Mouse (Mus musculus): Measurements from ENCODE around the gene Hs3st3b1.

The Hs3st3b1 gene

GRCm38 (mm10) chr11:63891479-63892020 is 30.5 kb downstream of the Hs3st3b1 start:
- CTCF ChIA-PET, result no interaction called here

GRCm38 (mm10) chr11:63883385-63883784 is 38.7 kb downstream of the Hs3st3b1 start:
- CTCF ChIA-PET, result no interaction called here

DNA sequence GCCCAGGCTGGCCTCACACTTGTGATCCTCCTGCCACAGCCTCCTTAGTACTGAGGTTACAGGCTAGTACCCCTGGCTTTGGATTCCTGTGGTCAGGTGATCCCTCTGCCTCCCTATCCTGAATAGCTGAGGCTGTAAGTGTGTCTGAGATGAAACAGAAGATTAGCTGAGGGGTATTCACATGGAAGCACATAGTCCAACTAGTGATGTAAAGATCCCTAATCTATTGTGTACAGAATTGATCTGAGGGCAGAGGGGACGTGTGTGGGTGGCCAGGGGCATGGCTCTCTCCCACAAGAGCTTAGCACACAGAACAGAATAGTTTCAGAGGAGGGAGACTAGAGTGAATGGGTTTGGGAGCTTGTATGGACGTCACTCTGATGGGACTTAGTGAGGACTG is 41.8 kb downstream of the Hs3st3b1 start:
- CTCF ChIA-PET, result no interaction called here

DNA sequence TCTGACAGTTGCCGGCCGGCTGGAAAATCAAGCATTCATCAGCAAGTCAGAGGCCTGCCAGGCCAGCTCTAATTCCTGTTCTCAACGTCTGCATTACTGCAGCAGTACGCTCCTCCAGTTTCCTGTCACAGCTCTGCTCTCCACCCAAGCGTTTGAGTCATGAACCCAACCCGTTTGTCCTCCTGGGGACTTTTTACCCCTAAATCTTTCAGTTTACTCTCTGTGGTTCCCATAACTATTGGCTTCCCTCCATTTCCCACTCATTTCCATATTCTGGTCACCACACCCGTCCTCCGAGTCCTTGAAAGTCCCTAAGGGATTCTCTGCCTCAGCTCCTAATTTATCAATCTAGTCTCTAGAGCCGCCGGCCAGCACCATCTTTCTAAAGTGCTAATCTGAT is 42.8 kb downstream of the Hs3st3b1 start:
- CTCF ChIA-PET, result no interaction called here

DNA sequence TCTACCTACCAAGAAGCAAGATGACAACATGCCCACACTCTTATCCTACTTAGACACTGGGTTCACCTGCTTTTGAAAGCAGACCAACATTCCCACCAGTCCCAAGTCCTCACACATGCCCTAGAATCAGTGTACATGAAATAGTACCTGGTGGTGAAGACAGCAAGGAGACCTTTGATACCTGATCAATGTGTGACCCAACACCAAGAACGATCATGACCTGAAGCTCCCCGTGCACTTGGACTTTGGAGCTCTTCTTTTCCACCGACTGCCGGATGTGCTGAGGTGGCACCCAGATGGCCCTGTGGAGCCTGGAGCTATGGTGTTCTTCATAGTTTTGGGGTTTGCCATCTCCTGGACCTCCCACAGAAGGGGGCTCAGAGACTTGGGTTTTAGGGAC is 43.5 kb downstream of the Hs3st3b1 start:
- CTCF ChIA-PET, result no interaction called here

GRCm38 (mm10) chr11:63862746-63863145 is 59.3 kb downstream of the Hs3st3b1 start:
- CTCF ChIA-PET, result no interaction called here

- CTCF ChIA-PET, result no interaction called here
These were observed 60.1 kb downstream of the Hs3st3b1 start for GRCm38 (mm10) chr11:63861982-63862381.

DNA sequence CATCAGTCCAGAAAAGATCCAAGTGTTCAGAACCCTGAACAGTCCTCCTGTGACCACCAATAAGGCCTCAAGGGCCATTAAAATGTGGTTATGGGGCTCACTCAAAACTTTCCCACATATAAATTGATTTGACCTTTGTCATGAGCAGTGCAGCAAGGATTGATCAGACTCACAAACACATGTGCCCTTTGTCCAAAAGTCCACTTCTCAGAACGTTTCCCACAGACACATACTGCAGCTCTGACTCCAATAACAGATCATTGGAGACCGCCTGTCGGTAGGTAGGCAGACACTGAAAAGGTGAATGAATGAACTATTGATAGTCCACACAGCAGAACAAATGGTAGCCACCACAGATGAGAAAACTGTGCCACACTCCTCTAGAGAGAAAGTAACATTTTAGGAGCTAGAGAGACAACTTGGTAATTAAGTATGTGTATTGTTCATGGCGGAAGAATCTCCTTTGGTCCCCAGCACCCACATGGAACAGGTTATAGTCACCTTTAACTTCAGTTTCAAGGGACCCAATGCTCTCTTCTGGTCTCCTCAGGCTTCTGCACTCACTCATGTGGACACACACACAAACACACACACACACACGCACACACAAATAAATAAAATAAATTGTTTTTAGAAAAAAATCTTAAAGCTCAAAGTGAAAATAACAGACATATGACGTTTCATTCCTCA is 70.9 kb downstream of the Hs3st3b1 start:
- CTCF ChIA-PET, result no interaction called here

DNA sequence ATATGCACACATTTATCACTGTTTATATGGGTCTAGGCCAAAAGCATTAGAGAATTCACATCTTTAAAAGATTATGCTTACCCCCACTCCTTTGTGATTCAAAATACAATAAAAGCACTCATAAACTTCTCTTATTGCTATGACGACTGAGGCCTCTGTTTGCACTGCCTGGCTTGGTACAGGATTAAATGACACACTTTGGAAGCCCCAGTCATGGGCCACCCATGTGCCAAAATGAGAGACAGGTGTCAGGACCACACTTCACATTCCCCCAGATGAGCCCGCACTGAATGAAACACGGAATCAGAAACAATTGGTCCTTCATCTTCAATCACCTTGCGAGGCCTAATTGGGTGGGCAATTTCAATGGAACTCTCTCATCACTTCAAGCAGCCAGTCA is 71.8 kb downstream of the Hs3st3b1 start:
- CTCF ChIA-PET, result no interaction called here

DNA sequence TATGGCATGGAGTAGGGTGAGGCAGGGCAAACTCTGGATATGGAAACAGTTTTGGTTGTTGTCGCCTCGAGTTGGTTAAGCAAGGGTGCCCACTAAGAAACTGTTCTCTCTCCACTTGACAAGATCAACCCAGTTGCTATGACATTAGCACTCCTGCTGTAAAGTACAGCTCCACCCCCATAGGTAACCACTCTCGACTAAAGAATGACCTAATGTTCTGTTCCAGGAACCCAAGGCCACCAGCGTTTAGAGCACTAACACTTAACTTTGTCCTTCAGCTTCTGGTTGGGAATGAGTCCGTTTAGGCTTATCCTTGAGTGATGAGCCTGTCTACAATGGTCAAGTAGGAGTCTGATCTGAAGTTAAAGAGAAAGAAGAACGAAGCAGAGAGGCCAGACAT is 76.7 kb downstream of the Hs3st3b1 start:
- CTCF ChIA-PET, result no interaction called here

- CTCF ChIA-PET, result no interaction called here
These were observed 77.4 kb downstream of the Hs3st3b1 start for GRCm38 (mm10) chr11:63844701-63845100.

GRCm38 (mm10) chr11:63837526-63837925 is 84.6 kb downstream of the Hs3st3b1 start:
- CTCF ChIA-PET, result no interaction called here

Measured in spleen, embryonic (tissue).